Mouse (Mus musculus) heart, adult 2 months (tissue): ENCODE data around the gene Ltc4s. TPM values are rescaled to one million over a fixed set of nuclear protein-coding genes. Genes with fewer than 3 reads are reported as not detected.

ENCODE experiments used
- DNase-seq, 2 experiments: peaks; one replicate each; pipeline ENCODE4 v3.0.0; 2021
- H3K27ac ChIP-seq: fragments of 200-600 bp; 2 replicates; pipeline ENCODE4 v1.8.1; 2022
- H3K27me3 ChIP-seq: fragments of 200-500 bp; 2 replicates; pipeline ENCODE4 v1.6.1; 2012; ENCODE audit warnings: mild to moderate bottlenecking, low read length, inconsistent platforms, mixed read lengths; ENCODE audit not compliant: control insufficient read depth, insufficient read depth
- H3K36me3 ChIP-seq: fragments of 200-500 bp; 2 replicates; pipeline ENCODE4 v1.6.1; 2012; ENCODE audit warnings: low read length, inconsistent platforms; ENCODE audit not compliant: control insufficient read depth, insufficient read depth
- H3K4me1 ChIP-seq: fragments of 200-500 bp; 2 replicates; pipeline ENCODE4 v1.6.1; 2011; ENCODE audit warnings: low read length; ENCODE audit not compliant: control insufficient read depth, insufficient read depth
- H3K4me3 ChIP-seq: fragments of 200-600 bp; 2 replicates; pipeline ENCODE4 v1.8.1; 2022
- H3K79me2 ChIP-seq: fragments of 200-500 bp; replicated peaks from 2 replicates; pipeline ENCODE4 v1.6.1; 2012; ENCODE audit warnings: mild to moderate bottlenecking, inconsistent platforms, low read length, moderate library complexity, mixed read lengths; ENCODE audit not compliant: control insufficient read depth, insufficient read depth
- H3K9ac ChIP-seq: fragments of 200-500 bp; 2 replicates; pipeline ENCODE4 v1.6.1; 2012; ENCODE audit warnings: low read depth, mild to moderate bottlenecking, control low read depth, inconsistent platforms, low read length, mixed read lengths
- CTCF ChIP-seq: fragments of 200-600 bp; IDR thresholded peaks from 2 replicates; pipeline ENCODE4 v1.8.1; 2022; ENCODE audit warnings: antibody characterized with exemption, mild to moderate bottlenecking, moderate library complexity
- EP300 ChIP-seq: fragments of 200-500 bp; IDR thresholded peaks from 2 replicates; pipeline ENCODE4 v1.6.1; 2011; ENCODE audit warnings: low read depth, low read length, control low read depth; ENCODE audit not compliant: insufficient read depth
- POLR2A ChIP-seq: fragments of 200-500 bp; IDR thresholded peaks from 2 replicates; pipeline ENCODE4 v1.6.1; 2011; ENCODE audit warnings: mild to moderate bottlenecking, low read depth, low read length, control low read depth; ENCODE audit not compliant: insufficient read depth
- WGBS: fragments of 180-500 bp; shearing (Covaris S2); methylation state at CpG from one replicate; pipeline ENCODE4 v1.1.7; 2018; 5-methylcytosine and 5-hydroxymethylcytosine counted together
- intact Hi-C: fragments of 180-260 bp; cut with DNase I; formaldehyde crosslinking; loops from one replicate; pipeline ENCODE4 v1.15.1; 2025
- polyA plus RNA-seq: library from polyadenylated mRNA; depleted of rRNA; stranded (reverse); fragments of >200 nt; gene quantifications from 2 replicates; pipeline ENCODE4 v1.2.3, GENCODE M21; 2012
- total RNA-seq, 2 experiments: library from RNA; stranded (reverse); gene quantifications; 2 replicates each; pipeline ENCODE4 v1.2.3; 2021

The Ltc4s gene
- total and polyA plus RNA-seq, 3 experiments, result 8.8 to 16.2 (median 10.0) TPM

DNA sequence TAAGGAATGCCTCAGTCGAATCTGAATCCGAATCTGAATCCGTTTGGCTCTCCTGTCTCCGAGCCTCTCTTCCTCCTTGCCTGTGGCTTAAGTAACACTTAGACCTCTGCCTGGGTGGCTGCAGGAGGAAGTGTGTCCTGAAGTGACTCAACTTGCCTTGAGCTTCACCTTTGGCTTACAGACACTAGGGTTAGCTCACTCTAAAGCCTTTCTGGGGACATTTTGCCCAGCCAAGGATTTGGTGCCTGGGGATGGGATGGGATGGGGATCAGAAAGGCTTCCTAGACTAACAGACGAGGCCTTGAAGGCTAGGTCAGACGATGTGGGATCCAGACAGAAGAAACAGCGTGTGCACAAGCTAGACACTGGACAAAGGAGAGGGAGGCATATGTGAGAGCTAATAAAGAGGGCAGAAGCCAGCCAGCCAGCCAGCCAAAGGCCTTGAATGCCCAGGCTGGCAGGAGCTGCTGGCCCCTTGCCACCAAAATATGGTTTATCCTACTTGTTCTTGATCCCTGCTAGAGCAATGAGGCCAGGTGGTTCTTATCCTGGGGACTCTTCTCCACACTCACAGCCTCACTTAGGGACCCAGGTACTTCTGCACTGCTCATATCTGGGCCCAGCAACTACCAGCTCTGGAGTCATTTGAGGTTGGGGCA is 9.0 kb downstream of the Ltc4s start:
- no peaks in the 10 kb centered on the region for H3K27me3 ChIP-seq
- peaks cover 28% of the 10 kb centered on the region for H3K4me1 ChIP-seq
- H3K9ac ChIP-seq, result no peak overlapping the region; the same call in 1 of the 2 replicates
- no peak overlapping the region for H3K4me3 ChIP-seq
- H3K36me3 ChIP-seq, result no peaks in the 10 kb centered on the region
- TF ChIP-seq EP300 (no peak), POLR2A (no peak), CTCF (no peak)
- DNase-seq, result no peak
- 55% methylated on average over 7 of the region's 7 CpGs for WGBS
- intact Hi-C loops, result loop anchor here (10.0 kb wide), 1 partner anchor 245 kb away; no protein-coding TSS in a partner anchor
- no peaks in the 10 kb centered on the region for H3K79me2 ChIP-seq
- peak overlapping the region; percentile 12; the same call in 1 of the 2 replicates for H3K27ac ChIP-seq

DNA sequence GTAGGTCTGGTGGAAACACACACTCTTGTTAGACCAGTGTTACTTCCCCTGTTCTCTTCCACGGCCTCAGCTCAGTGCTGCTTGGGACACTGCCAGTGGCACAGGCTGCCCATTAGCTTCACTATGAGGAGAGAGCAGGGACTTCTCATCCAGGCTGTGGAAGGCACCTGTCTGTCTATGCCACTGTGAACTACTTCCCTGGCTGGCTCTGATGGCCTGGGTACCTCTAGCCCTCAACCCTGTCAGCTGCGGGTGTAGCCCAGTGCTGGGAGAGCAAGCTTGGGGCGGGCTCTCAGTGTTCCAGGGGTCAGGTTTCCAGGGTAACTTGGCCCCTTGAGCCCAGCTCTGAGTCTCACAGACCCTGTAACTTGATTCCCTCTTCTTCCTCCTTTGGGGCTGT is 9.6 kb downstream of the Ltc4s start:
- Histone ChIP-seq H3K36me3 (no peaks in the 10 kb centered on the region), H3K27me3 (no peaks in the 10 kb centered on the region), H3K27ac (no peak overlapping the region; the same call in 1 of the 2 replicates), H3K4me3 (no peak overlapping the region), H3K4me1 (peaks cover 29% of the 10 kb centered on the region), H3K79me2 (no peaks in the 10 kb centered on the region), H3K9ac (no peak overlapping the region; the same call in 1 of the 2 replicates)
- WGBS, result 43% methylated on average over 3 of the region's 3 CpGs
- TF ChIP-seq EP300 (no peak), CTCF (no peak), POLR2A (no peak)
- intact Hi-C loops, result loop anchor here (10.0 kb wide), 1 partner anchor 244 kb away; no protein-coding TSS in a partner anchor
- no peak for DNase-seq

DNA sequence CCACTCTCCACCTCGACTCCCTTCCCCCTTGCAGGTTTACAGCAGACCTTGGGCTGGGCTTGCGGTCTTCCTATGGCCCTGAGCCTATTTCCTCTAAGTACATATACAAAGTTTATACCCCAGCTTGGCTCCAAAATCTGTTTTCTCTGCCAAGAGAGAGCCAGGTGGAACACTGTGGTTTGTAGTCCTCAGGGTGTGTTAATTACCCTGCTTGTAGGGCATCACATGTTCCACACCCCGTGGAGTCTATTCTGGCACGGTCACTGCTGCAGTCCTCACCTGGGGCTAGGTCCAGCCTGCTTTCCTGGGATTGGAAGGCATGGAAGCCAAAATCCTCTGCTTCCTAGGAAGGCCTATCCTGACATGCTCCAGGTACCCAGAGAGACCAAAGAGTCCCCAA is 10.7 kb downstream of the Ltc4s start:
- no peak for DNase-seq
- WGBS, result 67% methylated on average over 4 of the region's 4 CpGs
- Histone ChIP-seq H3K4me1 (peaks cover 29% of the 10 kb centered on the region), H3K9ac (no peak overlapping the region), H3K27ac (peak overlapping the region; percentile 85; the same call in 1 of the 2 replicates), H3K4me3 (no peak overlapping the region), H3K36me3 (no peaks in the 10 kb centered on the region), H3K27me3 (no peaks in the 10 kb centered on the region), H3K79me2 (no peaks in the 10 kb centered on the region)
- intact Hi-C loops, result loop anchor here (2.0 to 10.0 kb wide), 2 partner anchors 53 to 243 kb away; partner anchors contain the start of gene Mrnip
- TF ChIP-seq CTCF, result no peak
- no peak for TF ChIP-seq POLR2A
- TF ChIP-seq EP300, result no peak

DNA sequence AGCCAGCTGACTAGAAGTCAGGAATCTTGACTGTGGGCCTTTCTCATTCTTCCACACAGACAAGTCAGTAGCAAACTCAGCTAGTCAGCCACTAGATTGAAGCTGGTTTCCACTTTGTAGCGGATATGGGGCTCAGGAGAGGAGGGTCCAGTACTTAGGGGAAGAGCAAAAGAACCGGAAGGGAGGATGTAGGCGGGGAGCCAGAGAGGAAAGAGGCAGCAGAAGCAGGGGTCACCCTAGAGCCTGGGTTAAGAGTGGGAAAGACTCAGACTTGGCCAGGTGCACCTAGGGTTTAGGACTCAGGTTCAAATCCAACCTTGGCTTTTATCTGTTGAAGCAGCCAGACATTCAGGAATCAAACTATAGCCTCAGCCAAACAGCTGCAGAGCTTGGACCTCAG is 11.2 kb downstream of the Ltc4s start:
- Histone ChIP-seq H3K27me3 (no peaks in the 10 kb centered on the region), H3K4me1 (peaks cover 29% of the 10 kb centered on the region), H3K79me2 (no peaks in the 10 kb centered on the region), H3K4me3 (no peak overlapping the region; the same call in 1 of the 2 replicates), H3K27ac (peak overlapping the region; percentile 85), H3K9ac (0 out of 2 replicates have a peak overlapping the region, but pooled peaks have one; percentile 5), H3K36me3 (no peaks in the 10 kb centered on the region)
- WGBS, result 55% methylated on average over 3 of the region's 3 CpGs
- TF ChIP-seq POLR2A (0 out of 2 replicates have a peak, but pooled peaks have one; percentile 37), EP300 (no peak)
- intact Hi-C loops, result loop anchor here (2.0 to 10.0 kb wide), 2 partner anchors 52 to 242 kb away; partner anchors contain the start of gene Mrnip
- no peak for DNase-seq

DNA sequence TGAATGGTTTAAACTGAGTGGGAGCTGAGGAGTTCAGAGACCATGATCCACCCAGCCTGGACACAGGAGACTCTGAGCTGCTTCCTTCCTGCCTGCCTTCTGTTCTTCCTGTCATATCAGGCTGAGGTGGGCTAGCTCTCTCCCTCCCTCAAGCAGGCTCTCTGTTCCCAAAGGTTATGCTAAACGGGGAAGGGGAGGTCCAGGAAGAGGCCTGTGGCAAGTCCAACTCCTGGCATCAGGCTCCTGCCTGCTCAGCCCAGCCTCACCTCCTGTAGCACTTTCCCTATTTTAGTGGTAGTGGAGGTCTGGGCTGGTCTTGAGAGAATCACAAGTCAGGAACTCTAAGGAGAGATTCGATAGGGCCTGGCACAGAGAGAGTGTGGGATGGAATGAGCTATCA is 12.0 kb downstream of the Ltc4s start:
- H3K79me2 ChIP-seq, result no peaks in the 10 kb centered on the region
- H3K9ac ChIP-seq, result peak overlapping the region; percentile 91
- intact Hi-C loops, result loop anchor here (2.0 to 10.0 kb wide), 2 partner anchors 52 to 242 kb away; partner anchors contain the start of gene Mrnip
- peak overlapping the region; percentile 85 for H3K27ac ChIP-seq
- H3K36me3 ChIP-seq, result no peaks in the 10 kb centered on the region
- H3K4me3 ChIP-seq, result peak overlapping the region; percentile 70
- H3K27me3 ChIP-seq, result no peaks in the 10 kb centered on the region
- H3K4me1 ChIP-seq, result peaks cover 29% of the 10 kb centered on the region
- TF ChIP-seq POLR2A, result no peak
- TF ChIP-seq CTCF, result no peak
- no peak for TF ChIP-seq EP300
- 17% methylated on average over 2 of the region's 2 CpGs for WGBS
- DNase-seq, result no peak
